Mouse (Mus musculus): ENCODE measurements around the gene Arxes1. TPM values are rescaled to one million over a fixed set of nuclear protein-coding genes. Genes with fewer than 3 reads are reported as not detected.

Arxes1 gene
- polyA plus RNA-seq (2012; rRNA removed) = 13.1 and 15.1 TPM in 2 replicates

GRCm38 (mm10) chrX:136032799-136033763 is at the start of gene Arxes1:
Arxes1 (plus strand) TSS chrX:136033367.

DNA sequence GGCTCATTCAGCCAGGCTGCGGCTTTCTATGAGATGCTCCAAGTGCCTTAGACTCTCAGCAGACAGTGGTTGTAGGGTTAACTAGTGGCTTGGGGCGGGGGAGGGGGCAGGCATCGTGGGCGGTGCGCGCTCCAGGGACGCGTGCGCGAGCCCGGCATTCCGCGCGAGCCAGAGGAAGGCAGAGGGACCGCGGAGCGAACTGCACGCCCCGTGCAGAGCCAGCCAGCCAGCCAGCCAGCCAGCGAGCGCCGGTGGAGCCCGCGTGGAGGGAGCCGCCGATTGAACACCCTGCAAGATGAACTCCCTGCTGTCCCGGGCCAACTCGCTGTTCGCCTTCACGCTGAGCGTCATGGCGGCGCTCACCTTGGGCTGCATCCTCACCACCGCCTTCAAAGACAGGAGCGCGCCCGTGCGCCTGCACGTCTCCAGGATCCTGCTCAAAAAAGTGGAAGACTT is 39.5 kb upstream of the Arxes1 start, which contains the start of gene Arxes2:
Arxes2 (plus strand) TSS at position 161 of the 456 bp plus-strand sequence.

GRCm38 (mm10) chrX:136068020-136068419 is 34.9 kb downstream of the Arxes1 start, which contains the start of gene Bex2:
Bex2 (minus strand) TSS chrX:136068236.

Other genes with a start within 250 kb of the Arxes1 start
- 38.9 and 40.8 TPM in 2 replicates for gene Bhlhb9, start 235.8 kb upstream of the Arxes1 start, polyA plus RNA-seq (2012; rRNA removed)
- gene Gprasp2, start 194.3 kb upstream of the Arxes1 start, polyA plus RNA-seq (2012; rRNA removed) = 44.1 and 44.4 TPM in 2 replicates
- 57.2 and 65.6 TPM in 2 replicates for gene Arxes2, start 39.5 kb upstream of the Arxes1 start, polyA plus RNA-seq (2012; rRNA removed)
- gene Bex2, start 34.9 kb downstream of the Arxes1 start, polyA plus RNA-seq (2012; rRNA removed) = 186 and 331 TPM in 2 replicates
- gene Nxf3, start 51.9 kb downstream of the Arxes1 start, polyA plus RNA-seq (2012; rRNA removed) = 0.06 and 0.14 TPM in 2 replicates
- gene Bex4, start 105.6 kb downstream of the Arxes1 start, polyA plus RNA-seq (2012; rRNA removed) = 71.3 and 141 TPM in 2 replicates
- 150 and 169 TPM in 2 replicates for gene Tceal8, start 139.0 kb downstream of the Arxes1 start, polyA plus RNA-seq (2012; rRNA removed)
- 15.9 and 17.3 TPM in 2 replicates for gene Tceal5, start 170.5 kb downstream of the Arxes1 start, polyA plus RNA-seq (2012; rRNA removed)
- gene Tceal7, start 181.4 kb downstream of the Arxes1 start, polyA plus RNA-seq (2012; rRNA removed) = 0.79 and 2.9 TPM in 2 replicates
- gene Bex1, start 182.1 kb downstream of the Arxes1 start, polyA plus RNA-seq (2012; rRNA removed) = 124 and 232 TPM in 2 replicates
- 395 and 431 TPM in 2 replicates for gene Tceal9, start 211.7 kb downstream of the Arxes1 start, polyA plus RNA-seq (2012; rRNA removed)
- 639 and 646 TPM in 2 replicates for gene Bex3, start 236.9 kb downstream of the Arxes1 start, polyA plus RNA-seq (2012; rRNA removed)